Mouse (Mus musculus) forebrain, embryonic 13.5 days (tissue): ENCODE results near the gene Rftn2. TPM values are rescaled to one million over a fixed set of nuclear protein-coding genes. Genes with fewer than 3 reads are reported as not detected.

Source experiments
- ATAC-seq: fragments of 200-750 bp; cut with Nextera tagmentation; 2 replicates; pipeline ENCODE4 v1.8.0; 2017
- H3K27ac ChIP-seq: fragments of 300-500 bp; sonication (generic); 2 replicates; pipeline ENCODE4 v1.5.1; 2015; ENCODE audit warnings: inconsistent platforms, mild to moderate bottlenecking, moderate library complexity
- H3K27me3 ChIP-seq: fragments of 300-500 bp; sonication (generic); 2 replicates; pipeline ENCODE4 v1.6.1; 2015; ENCODE audit warnings: mild to moderate bottlenecking, inconsistent platforms
- H3K36me3 ChIP-seq: fragments of 300-500 bp; sonication (generic); 2 replicates; pipeline ENCODE4 v1.6.1; 2015; ENCODE audit warnings: mild to moderate bottlenecking, inconsistent platforms; ENCODE audit not compliant: poor library complexity, severe bottlenecking
- H3K4me1 ChIP-seq: fragments of 300-500 bp; sonication (generic); 2 replicates; pipeline ENCODE4 v1.6.1; 2015; ENCODE audit warnings: inconsistent platforms
- H3K4me2 ChIP-seq: fragments of 300-500 bp; sonication (generic); 2 replicates; pipeline ENCODE4 v1.6.1; 2015; ENCODE audit warnings: inconsistent platforms, mild to moderate bottlenecking, moderate library complexity
- H3K4me3 ChIP-seq: fragments of 300-500 bp; sonication (generic); 2 replicates; pipeline ENCODE4 v1.5.1; 2015; ENCODE audit warnings: mild to moderate bottlenecking, inconsistent platforms
- H3K9ac ChIP-seq: fragments of 300-500 bp; sonication (generic); 2 replicates; pipeline ENCODE4 v1.6.1; 2015; ENCODE audit warnings: mild to moderate bottlenecking, inconsistent platforms
- H3K9me3 ChIP-seq: fragments of 300-500 bp; sonication (generic); replicated peaks from 2 replicates; pipeline ENCODE4 v1.6.1; 2016; ENCODE audit warnings: inconsistent platforms
- WGBS: fragments of 180-500 bp; shearing (Covaris S2); methylation state at CpG from one replicate; pipeline ENCODE4 v1.1.7; 2015; 5-methylcytosine and 5-hydroxymethylcytosine counted together
- polyA plus RNA-seq: library from polyadenylated mRNA; unstranded; fragments of >200 nt; fragmentation: Nextera tagmentation; extraction: Ambion mirVana; gene quantifications from 2 replicates; pipeline ENCODE4 v1.2.1, GENCODE M21; 2015

Rftn2 gene
- polyA plus RNA-seq, 1 experiment from 2014 or later, result 11.1 TPM

GRCm38 (mm10) chr1:55208500-55209140, 18.0 kb downstream of the Rftn2 start:
- Histone ChIP-seq H3K27ac (no peak overlapping the region), H3K9ac (no peak overlapping the region), H3K4me2 (no peak overlapping the region)

DNA sequence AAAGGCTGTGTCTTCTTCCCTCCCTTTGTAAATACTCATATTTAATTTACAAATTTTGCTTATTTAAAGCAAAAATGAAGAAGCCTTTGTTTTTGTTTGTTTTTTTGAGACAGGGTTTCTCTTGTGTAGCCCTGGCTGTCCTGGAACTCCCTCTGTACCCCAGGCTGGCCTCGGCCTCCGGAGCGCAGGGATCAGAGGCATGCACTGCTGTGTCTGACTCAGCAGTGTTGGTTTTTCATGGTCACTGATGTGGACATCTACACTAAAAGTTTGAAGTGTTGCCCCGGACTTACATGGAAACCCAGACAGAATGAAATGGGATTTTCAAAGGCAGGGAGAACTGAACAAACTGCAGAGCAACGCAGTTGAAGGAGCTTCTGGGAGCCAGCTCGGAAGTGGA, 19.0 kb downstream of the Rftn2 start:
- Histone ChIP-seq H3K4me3 (no peak overlapping the region), H3K27ac (no peak overlapping the region), H3K4me1 (peaks cover 4% of the 10 kb centered on the region; the same call in 1 of the 2 replicates), H3K9me3 (no peaks in the 10 kb centered on the region), H3K36me3 (no peaks in the 10 kb centered on the region), H3K27me3 (no peaks in the 10 kb centered on the region), H3K4me2 (no peak overlapping the region), H3K9ac (no peak overlapping the region)
- WGBS, result 93% methylated on average over 6 of the region's 6 CpGs
- ATAC-seq, result no peak

More at GRCm38 (mm10) chr1:55208500-55209140, 18.0 kb downstream of the Rftn2 start:
- WGBS, result 87% methylated on average over 5 of the region's 5 CpGs
- H3K9me3 ChIP-seq, result no peaks in the 10 kb centered on the region
- no peaks in the 10 kb centered on the region for H3K36me3 ChIP-seq
- no peak for ATAC-seq
- no peaks in the 10 kb centered on the region for H3K27me3 ChIP-seq
- no peak overlapping the region for H3K4me3 ChIP-seq
- peaks cover 4% of the 10 kb centered on the region; the same call in 1 of the 2 replicates for H3K4me1 ChIP-seq

GRCm38 (mm10) chr1:55205808-55206327, 20.7 kb downstream of the Rftn2 start:
- ATAC-seq, result no peak
- no peak overlapping the region for H3K4me2 ChIP-seq
- 29% methylated on average over 5 of the region's 5 CpGs for WGBS

GRCm38 (mm10) chr1:55201850-55202752, 24.5 kb downstream of the Rftn2 start:
- H3K4me2 ChIP-seq, result no peak overlapping the region
- H3K36me3 ChIP-seq, result no peaks in the 10 kb centered on the region
- peak; percentile 33; the same call in 1 of the 2 replicates for ATAC-seq
- H3K9ac ChIP-seq, result no peak overlapping the region
- H3K4me1 ChIP-seq, result peaks cover 18% of the 10 kb centered on the region
- H3K27ac ChIP-seq, result 0 out of 2 replicates have a peak overlapping the region, but pooled peaks have one; percentile 6
- H3K9me3 ChIP-seq, result no peaks in the 10 kb centered on the region
- H3K27me3 ChIP-seq, result no peaks in the 10 kb centered on the region
- H3K4me3 ChIP-seq, result no peak overlapping the region
- WGBS, result 63% methylated on average over 18 of the region's 18 CpGs

More at GRCm38 (mm10) chr1:55205808-55206327, 20.7 kb downstream of the Rftn2 start:
- H3K9me3 ChIP-seq, result no peaks in the 10 kb centered on the region
- no peak overlapping the region for H3K27ac ChIP-seq
- no peak overlapping the region for H3K9ac ChIP-seq
- no peaks in the 10 kb centered on the region for H3K27me3 ChIP-seq
- H3K4me3 ChIP-seq, result no peak overlapping the region
- H3K4me1 ChIP-seq, result peaks cover 13% of the 10 kb centered on the region
- H3K36me3 ChIP-seq, result no peaks in the 10 kb centered on the region

DNA sequence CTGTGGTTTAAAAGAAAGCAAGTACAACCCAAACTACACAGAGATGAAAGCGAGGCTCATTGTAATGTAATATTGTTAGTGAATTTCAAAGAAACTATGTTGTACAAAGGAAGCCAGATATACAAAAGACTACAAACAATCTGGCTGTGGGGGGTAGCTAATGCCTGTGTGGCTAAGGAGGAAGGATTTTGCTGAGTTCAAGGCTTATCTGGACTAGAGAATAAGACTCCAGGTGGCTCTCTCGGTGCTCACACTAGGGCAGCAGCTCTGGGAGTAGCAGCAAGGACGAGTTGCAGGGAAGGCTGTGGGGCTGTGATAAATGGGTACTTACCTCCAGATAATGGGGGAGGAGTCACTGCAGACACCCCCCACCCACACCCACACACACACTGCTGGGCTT, 27.9 kb downstream of the Rftn2 start:
- no peak overlapping the region for H3K27ac ChIP-seq
- no peak overlapping the region for H3K4me2 ChIP-seq
- 11% methylated on average over 3 of the region's 3 CpGs for WGBS
- no peaks in the 10 kb centered on the region for H3K36me3 ChIP-seq
- peaks cover 10% of the 10 kb centered on the region for H3K27me3 ChIP-seq
- no peak; the same call in 1 of the 2 replicates for ATAC-seq
- H3K4me3 ChIP-seq, result no peak overlapping the region
- H3K4me1 ChIP-seq, result peaks cover 25% of the 10 kb centered on the region
- H3K9me3 ChIP-seq, result no peaks in the 10 kb centered on the region
- no peak overlapping the region for H3K9ac ChIP-seq

DNA sequence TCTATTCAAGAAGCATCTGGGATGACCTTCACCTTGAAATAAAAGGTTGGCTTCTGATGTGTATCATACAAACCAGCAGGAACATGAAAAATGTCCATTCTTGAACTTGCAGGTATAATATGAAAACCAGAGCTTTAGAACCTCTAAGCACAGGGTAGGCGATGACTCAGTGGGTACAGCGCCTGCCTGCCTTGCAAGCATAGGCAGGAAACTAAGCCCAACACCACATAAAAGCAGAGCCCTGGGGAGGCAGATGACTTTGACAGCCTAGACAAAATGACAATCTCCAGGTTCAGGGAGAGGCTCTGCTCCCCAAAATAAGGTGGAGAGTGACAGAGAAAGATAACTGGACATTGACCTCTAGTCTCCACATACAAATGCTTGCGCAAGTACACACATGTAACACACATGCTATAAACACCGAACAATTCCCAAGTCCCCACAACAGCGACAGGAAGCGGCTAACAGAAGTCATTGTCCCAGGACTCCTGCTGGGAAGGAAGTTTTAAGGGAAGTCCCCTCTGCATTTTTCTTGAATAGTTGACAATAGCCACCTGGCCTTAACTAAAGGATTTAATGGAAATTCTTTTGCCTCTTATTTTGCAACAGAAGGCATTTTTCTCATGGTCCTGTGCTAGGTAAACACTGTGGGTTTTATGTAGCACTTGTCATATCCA, 30.1 kb downstream of the Rftn2 start:
- Histone ChIP-seq H3K36me3 (no peaks in the 10 kb centered on the region), H3K9me3 (no peaks in the 10 kb centered on the region), H3K27me3 (peaks cover 10% of the 10 kb centered on the region), H3K4me2 (no peak overlapping the region), H3K4me3 (no peak overlapping the region), H3K9ac (no peak overlapping the region), H3K4me1 (peaks cover 30% of the 10 kb centered on the region), H3K27ac (no peak overlapping the region)
- 54% methylated on average over 6 of the region's 6 CpGs for WGBS
- no peak for ATAC-seq

- no peak overlapping the region for H3K27ac ChIP-seq
- H3K4me2 ChIP-seq, result no peak overlapping the region
- peaks cover 10% of the 10 kb centered on the region for H3K27me3 ChIP-seq
- no peak for ATAC-seq
- no peaks in the 10 kb centered on the region for H3K36me3 ChIP-seq
- 53% methylated on average over 4 of the region's 4 CpGs for WGBS
- H3K9ac ChIP-seq, result no peak overlapping the region
- H3K9me3 ChIP-seq, result no peaks in the 10 kb centered on the region
- peaks cover 30% of the 10 kb centered on the region for H3K4me1 ChIP-seq
- H3K4me3 ChIP-seq, result no peak overlapping the region
Observed at GRCm38 (mm10) chr1:55195021-55195420, 31.6 kb downstream of the Rftn2 start.

DNA sequence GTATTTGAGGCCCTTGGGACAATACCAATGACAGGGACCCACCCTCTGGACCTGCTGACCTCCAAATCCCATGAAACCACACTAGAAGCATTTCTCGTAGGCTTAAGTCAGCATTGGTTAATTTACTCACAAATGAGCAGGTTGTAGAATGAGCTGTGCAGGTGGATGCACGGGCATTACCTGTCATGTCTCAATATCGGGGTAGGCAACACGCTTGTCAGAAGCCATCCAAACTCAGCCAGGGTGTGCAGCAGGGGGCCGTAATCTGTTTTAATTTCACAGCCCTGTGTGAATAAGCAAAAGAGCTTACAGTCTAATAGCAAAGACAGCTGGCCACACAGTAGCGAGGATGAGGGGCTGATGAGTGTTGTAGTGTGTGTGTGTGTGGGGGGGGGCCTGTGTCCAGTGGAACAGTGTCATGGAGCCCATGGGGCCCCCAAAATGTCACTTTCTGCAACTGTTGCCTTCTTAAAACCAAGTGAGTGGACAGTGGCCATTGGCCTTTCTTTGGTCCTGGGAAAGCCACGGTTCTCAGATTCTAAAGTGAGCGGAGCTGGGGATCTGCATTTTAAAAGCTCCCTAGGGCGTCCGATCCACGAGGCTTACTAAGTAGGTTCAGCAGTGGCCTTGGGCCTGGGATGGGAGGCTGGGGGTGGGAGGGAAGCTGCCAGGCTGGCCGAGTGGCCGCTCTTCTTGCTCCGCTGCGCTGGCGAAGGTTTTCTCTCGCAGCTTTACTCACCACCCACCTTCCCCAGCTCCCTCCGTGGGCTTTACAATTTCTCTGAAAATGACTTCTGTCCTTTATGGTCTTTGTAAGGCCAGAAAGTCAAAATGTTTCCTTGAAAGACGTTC, 32.3 kb downstream of the Rftn2 start:
- peak overlapping the region; percentile 6; the same call in 1 of the 2 replicates for H3K4me2 ChIP-seq
- no peaks in the 10 kb centered on the region for H3K36me3 ChIP-seq
- no peak for ATAC-seq
- no peaks in the 10 kb centered on the region for H3K9me3 ChIP-seq
- no peak overlapping the region for H3K4me3 ChIP-seq
- peaks cover 10% of the 10 kb centered on the region for H3K27me3 ChIP-seq
- peaks cover 30% of the 10 kb centered on the region for H3K4me1 ChIP-seq
- 21% methylated on average over 19 of the region's 19 CpGs for WGBS
- H3K27ac ChIP-seq, result no peak overlapping the region
- H3K9ac ChIP-seq, result no peak overlapping the region; the same call in 1 of the 2 replicates

GRCm38 (mm10) chr1:55193316-55193715, 33.3 kb downstream of the Rftn2 start:
- H3K4me3 ChIP-seq, result no peak overlapping the region
- H3K36me3 ChIP-seq, result no peaks in the 10 kb centered on the region
- H3K27me3 ChIP-seq, result peaks cover 10% of the 10 kb centered on the region
- no peak overlapping the region for H3K27ac ChIP-seq
- no peaks in the 10 kb centered on the region for H3K9me3 ChIP-seq
- 28% methylated on average over 2 of the region's 2 CpGs for WGBS
- H3K9ac ChIP-seq, result no peak overlapping the region
- no peak overlapping the region for H3K4me2 ChIP-seq
- peaks cover 26% of the 10 kb centered on the region for H3K4me1 ChIP-seq
- peak; percentile 77 for ATAC-seq

DNA sequence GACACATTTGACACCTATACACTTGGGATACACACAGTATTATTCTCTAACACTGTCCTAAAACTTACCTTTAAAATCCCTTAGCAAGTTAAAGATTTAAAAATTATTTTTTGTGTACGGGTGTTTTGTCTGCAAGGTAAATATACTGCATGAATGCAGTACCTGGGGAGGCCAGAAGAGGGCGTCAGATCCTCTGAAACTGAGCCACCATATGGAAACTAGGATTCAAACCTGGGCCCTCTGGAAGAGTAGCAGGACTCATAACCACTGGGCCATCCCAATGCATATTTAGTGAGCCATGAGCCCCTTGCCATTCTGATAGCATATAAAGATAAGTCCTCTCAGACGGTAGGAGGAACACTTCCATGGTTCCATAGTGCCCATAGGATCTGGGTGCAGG, 33.8 kb downstream of the Rftn2 start:
- Histone ChIP-seq H3K9ac (no peak overlapping the region), H3K27ac (no peak overlapping the region), H3K4me1 (peaks cover 26% of the 10 kb centered on the region), H3K4me3 (no peak overlapping the region), H3K9me3 (no peaks in the 10 kb centered on the region), H3K27me3 (peaks cover 10% of the 10 kb centered on the region), H3K4me2 (no peak overlapping the region), H3K36me3 (no peaks in the 10 kb centered on the region)
- ATAC-seq, result no peak; the same call in 1 of the 2 replicates
- WGBS, result 57% methylated on average over 3 of the region's 3 CpGs

DNA sequence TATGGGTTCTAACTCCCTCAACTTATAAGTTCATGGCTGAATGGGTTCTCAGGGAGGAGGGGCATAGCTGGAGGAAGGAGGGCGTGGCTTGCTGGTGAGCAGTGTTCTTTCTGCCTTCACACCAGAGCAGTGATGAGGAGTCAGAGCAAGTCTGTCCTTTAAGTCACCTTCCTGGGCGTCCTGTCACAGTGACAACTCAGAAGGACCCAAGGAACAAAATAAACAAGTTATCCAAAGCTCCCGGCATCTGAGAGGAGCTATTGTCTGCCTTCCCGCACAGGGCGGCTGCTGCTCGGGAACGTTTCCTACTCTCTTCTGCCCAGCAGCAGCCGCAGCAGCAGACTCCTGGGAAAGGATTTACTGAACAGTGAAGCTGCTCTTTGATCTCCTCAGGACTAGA, 34.6 kb downstream of the Rftn2 start:
- H3K9ac ChIP-seq, result peak overlapping the region; percentile 45; the same call in 1 of the 2 replicates
- 0 out of 2 replicates have a peak overlapping the region, but pooled peaks have one; percentile 15 for H3K27ac ChIP-seq
- peaks cover 10% of the 10 kb centered on the region for H3K27me3 ChIP-seq
- ATAC-seq, result peak; percentile 61
- H3K4me3 ChIP-seq, result peak overlapping the region; percentile 33
- H3K4me2 ChIP-seq, result peak overlapping the region; percentile 54
- peaks cover 26% of the 10 kb centered on the region for H3K4me1 ChIP-seq
- no peaks in the 10 kb centered on the region for H3K36me3 ChIP-seq
- WGBS, result 8% methylated on average over 8 of the region's 8 CpGs
- H3K9me3 ChIP-seq, result no peaks in the 10 kb centered on the region
